Mouse (Mus musculus) adrenal gland, adult 18-20 months (tissue): ENCODE measurements around the gene Kcnq2. TPM values are rescaled to one million over a fixed set of nuclear protein-coding genes. Genes with fewer than 3 reads are reported as not detected.

Experiments
- DNase-seq, 2 experiments: peaks; one replicate each; pipeline ENCODE4 v3.0.0; 2021 to 2022; ENCODE audit warnings: low spot score in 2 of 2
- total RNA-seq, 2 experiments: library from RNA; stranded (reverse); gene quantifications; 1 replicate in 1 of 2; 2 replicates in 1 of 2; pipeline ENCODE4 v1.2.3; 2021

The Kcnq2 gene
- total RNA-seq, 2 experiments from 2014 or later: 5.2 to 7.3 TPM

- DNase-seq: no peak
Observed at GRCm38 (mm10) chr2:181113762-181114361, 21.2 kb downstream of the Kcnq2 start.

- DNase-seq: no peak
Observed at GRCm38 (mm10) chr2:181111665-181112064, 23.4 kb downstream of the Kcnq2 start.

GRCm38 (mm10) chr2:181104111-181104510 lies 31.0 kb downstream of the Kcnq2 start:
- DNase-seq: no peak

- DNase-seq: peak in 1 of 2 experiments; percentile 10
Observed at GRCm38 (mm10) chr2:181102161-181102560, 32.9 kb downstream of the Kcnq2 start.

GRCm38 (mm10) chr2:181101626-181102025 lies 33.5 kb downstream of the Kcnq2 start:
- no peak for DNase-seq

GRCm38 (mm10) chr2:181100087-181100486 lies 35.0 kb downstream of the Kcnq2 start:
- DNase-seq: no peak

- DNase-seq: no peak
Observed at GRCm38 (mm10) chr2:181090123-181090522, 45.0 kb downstream of the Kcnq2 start.

- no peak for DNase-seq
Observed at GRCm38 (mm10) chr2:181084997-181085396, 50.1 kb downstream of the Kcnq2 start.

- DNase-seq: no peak
Observed at GRCm38 (mm10) chr2:181083945-181084344, 51.2 kb downstream of the Kcnq2 start.

GRCm38 (mm10) chr2:181080886-181081285 lies 54.2 kb downstream of the Kcnq2 start:
- no peak for DNase-seq

- no peak for DNase-seq
Observed at GRCm38 (mm10) chr2:181079518-181079917, 55.6 kb downstream of the Kcnq2 start.

- DNase-seq: no peak
Observed at GRCm38 (mm10) chr2:181078908-181079307, 56.2 kb downstream of the Kcnq2 start.

GRCm38 (mm10) chr2:181075501-181075900 lies 59.6 kb downstream of the Kcnq2 start:
- no peak for DNase-seq

- DNase-seq: no peak
Observed at GRCm38 (mm10) chr2:181072403-181072714, 62.7 kb downstream of the Kcnq2 start.

- peak; percentile 81 to 84 for DNase-seq
Observed at GRCm38 (mm10) chr2:181071706-181072402, 63.2 kb downstream of the Kcnq2 start.

GRCm38 (mm10) chr2:181070136-181070535 lies 65.0 kb downstream of the Kcnq2 start:
- no peak for DNase-seq

GRCm38 (mm10) chr2:181068499-181068898 lies 66.6 kb downstream of the Kcnq2 start:
- no peak for DNase-seq

- DNase-seq: no peak
Observed at GRCm38 (mm10) chr2:181065827-181066226, 69.3 kb downstream of the Kcnq2 start.

- DNase-seq: peak; percentile 82
Observed at GRCm38 (mm10) chr2:181060127-181060526, 75.0 kb downstream of the Kcnq2 start.

GRCm38 (mm10) chr2:181058193-181058592 lies 76.9 kb downstream of the Kcnq2 start:
- no peak for DNase-seq

- DNase-seq: no peak
Observed at GRCm38 (mm10) chr2:181057341-181057740, 77.8 kb downstream of the Kcnq2 start.

GRCm38 (mm10) chr2:181052171-181052570 lies 82.9 kb downstream of the Kcnq2 start:
- no peak for DNase-seq

- DNase-seq: no peak
Observed at GRCm38 (mm10) chr2:181048986-181049385, 86.1 kb downstream of the Kcnq2 start.
